Mouse (Mus musculus) midbrain, embryonic 12.5 days (tissue): ENCODE measurements around the gene Pcmt1. TPM values are rescaled to one million over a fixed set of nuclear protein-coding genes. Genes with fewer than 3 reads are reported as not detected.
A peak's percentile ranks its signal among the peaks of the same experiment; 100 is the strongest.
"Not testable (repeated sequence)": the region's sequence is repeated elsewhere in the genome, so short reads cannot be mapped to it uniquely, and the experiment has no call there.

ENCODE experiments used
- ATAC-seq: fragments of 200-750 bp; cut with Nextera tagmentation; 2 replicates; pipeline ENCODE4 v1.8.0; 2017; ENCODE audit warnings: low read depth, moderate TSS enrichment, moderate library complexity; ENCODE audit not compliant: low FRiP score
- H3K27ac ChIP-seq: fragments of 300-500 bp; sonication (generic); replicated peaks from 2 replicates; pipeline ENCODE4 v1.5.1; 2016; ENCODE audit warnings: mild to moderate bottlenecking
- H3K27me3 ChIP-seq: fragments of 300-500 bp; sonication (generic); 2 replicates; pipeline ENCODE4 v1.6.1; 2016; ENCODE audit warnings: mild to moderate bottlenecking
- H3K36me3 ChIP-seq: fragments of 300-500 bp; sonication (generic); 2 replicates; pipeline ENCODE4 v1.6.1; 2016
- H3K4me1 ChIP-seq: fragments of 300-500 bp; sonication (generic); 2 replicates; pipeline ENCODE4 v1.6.1; 2016
- H3K4me2 ChIP-seq: fragments of 300-500 bp; sonication (generic); replicated peaks from 2 replicates; pipeline ENCODE4 v1.6.1; 2016; ENCODE audit warnings: mild to moderate bottlenecking, moderate library complexity
- H3K4me3 ChIP-seq: fragments of 300-500 bp; sonication (generic); 2 replicates; pipeline ENCODE4 v1.5.1; 2016; ENCODE audit warnings: mild to moderate bottlenecking
- H3K9ac ChIP-seq: fragments of 300-500 bp; sonication (generic); replicated peaks from 2 replicates; pipeline ENCODE4 v1.6.1; 2016; ENCODE audit warnings: mild to moderate bottlenecking, moderate library complexity
- H3K9me3 ChIP-seq: fragments of 300-500 bp; sonication (generic); 2 replicates; pipeline ENCODE4 v1.6.1; 2016; ENCODE audit warnings: mild to moderate bottlenecking
- WGBS: fragments of 180-500 bp; shearing (Covaris S2); methylation state at CpG from one replicate; pipeline ENCODE4 v1.1.7; 2016; 5-methylcytosine and 5-hydroxymethylcytosine counted together
- polyA plus RNA-seq: library from polyadenylated mRNA; unstranded; fragments of >200 nt; fragmentation: Nextera tagmentation; extraction: Ambion mirVana; gene quantifications from 2 replicates; pipeline ENCODE4 v1.2.1, GENCODE M21; 2016

Gene Pcmt1
- polyA plus RNA-seq, 1 experiment from 2014 or later, result 144 TPM

DNA sequence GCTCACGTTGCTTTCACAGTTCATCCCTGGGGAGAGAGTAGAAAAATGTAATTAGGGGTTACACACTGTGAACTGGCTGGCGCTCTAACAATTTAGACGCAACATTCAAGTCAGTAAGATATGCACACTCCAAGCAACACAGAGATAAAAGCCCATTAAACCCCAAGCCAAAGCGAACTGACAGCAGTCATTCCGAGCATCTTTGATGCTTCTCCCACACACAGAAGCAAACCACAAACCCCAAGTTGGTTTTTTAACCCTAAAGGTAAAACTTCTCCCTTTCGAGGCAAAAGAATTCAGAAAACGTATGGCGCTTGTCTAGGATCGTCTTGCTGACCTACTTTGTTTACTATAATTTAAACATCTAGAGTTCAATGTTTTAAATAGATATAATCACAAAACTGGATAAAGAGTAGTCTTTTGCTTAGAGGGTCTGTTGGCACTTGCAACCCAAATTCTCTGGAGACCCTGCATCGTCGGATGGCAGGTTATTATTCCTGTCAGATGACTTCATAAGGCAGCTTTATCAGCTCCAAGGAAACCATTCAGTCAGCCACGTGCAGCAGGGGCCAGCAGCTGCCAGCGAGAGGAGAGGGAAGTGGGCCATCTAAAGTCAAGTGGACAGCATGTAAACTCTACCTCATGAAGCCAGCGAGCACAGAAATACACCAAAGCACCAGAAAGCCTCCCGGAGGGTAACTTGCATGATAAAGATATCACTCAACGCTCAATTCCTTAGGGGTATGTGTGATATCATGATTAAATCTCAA is 49.8 kb downstream of the Pcmt1 start:
- no peaks in the 10 kb centered on the region for H3K27me3 ChIP-seq
- ATAC-seq, result no peak
- 86% methylated on average over 16 of the region's 16 CpGs for WGBS
- no peak overlapping the region for H3K9ac ChIP-seq
- H3K4me2 ChIP-seq, result no peak overlapping the region
- no peaks in the 10 kb centered on the region for H3K9me3 ChIP-seq
- H3K36me3 ChIP-seq, result peaks cover 34% of the 10 kb centered on the region
- no peak overlapping the region for H3K27ac ChIP-seq
- H3K4me3 ChIP-seq, result no peak overlapping the region
- no peaks in the 10 kb centered on the region for H3K4me1 ChIP-seq

- ATAC-seq, result no peak
- no peaks in the 10 kb centered on the region for H3K27me3 ChIP-seq
- H3K9me3 ChIP-seq, result no peaks in the 10 kb centered on the region
- H3K4me3 ChIP-seq, result no peak overlapping the region
- H3K27ac ChIP-seq, result no peak overlapping the region
- no peak overlapping the region for H3K9ac ChIP-seq
- H3K4me2 ChIP-seq, result no peak overlapping the region
- H3K36me3 ChIP-seq, result peaks cover 34% of the 10 kb centered on the region
- H3K4me1 ChIP-seq, result no peaks in the 10 kb centered on the region
- WGBS, result 94% methylated on average over 5 of the region's 5 CpGs
Observed at GRCm38 (mm10) chr10:7630286-7630685, 50.6 kb downstream of the Pcmt1 start.

- no peak for ATAC-seq
- Histone ChIP-seq H3K27me3 (no peaks in the 10 kb centered on the region), H3K9me3 (no peaks in the 10 kb centered on the region), H3K9ac (no peak overlapping the region), H3K4me2 (no peak overlapping the region), H3K4me3 (no peak overlapping the region), H3K27ac (no peak overlapping the region), H3K36me3 (peaks cover 37% of the 10 kb centered on the region), H3K4me1 (no peaks in the 10 kb centered on the region)
- 95% methylated on average over 4 of the region's 4 CpGs for WGBS
Observed at GRCm38 (mm10) chr10:7629092-7629491, 51.8 kb downstream of the Pcmt1 start.

DNA sequence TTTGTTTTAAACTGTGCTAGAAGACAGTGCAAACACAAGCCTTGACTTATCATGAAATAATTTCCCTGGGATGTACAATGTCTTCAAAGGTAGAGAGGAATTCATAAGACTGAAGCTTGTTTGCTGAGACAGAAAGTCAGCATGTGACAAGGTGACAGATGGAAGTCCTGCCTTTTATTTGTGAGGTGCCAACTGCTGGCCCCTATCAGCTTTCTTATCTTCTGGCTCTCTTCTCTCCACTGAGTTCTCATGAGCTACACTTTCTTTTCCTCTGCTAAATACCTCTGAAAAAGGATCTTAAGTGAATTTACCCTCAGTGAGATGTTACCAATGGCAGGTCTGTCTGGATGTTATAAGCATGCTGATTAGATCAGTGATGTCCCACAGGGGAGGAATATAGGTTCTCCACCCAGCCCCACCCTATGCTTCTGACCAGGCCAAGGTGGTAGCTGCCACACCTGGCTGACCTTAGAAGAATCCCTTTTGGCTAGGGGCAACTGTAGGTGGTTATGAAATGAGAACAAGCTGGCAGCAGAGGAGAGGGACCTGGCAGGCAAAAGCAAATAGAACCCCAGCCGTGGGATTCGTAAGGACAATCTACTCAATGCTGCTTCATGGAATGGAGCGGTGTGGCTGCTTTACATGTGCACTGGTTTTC is 56.9 kb downstream of the Pcmt1 start:
- H3K36me3 ChIP-seq, result peaks cover 21% of the 10 kb centered on the region
- H3K9me3 ChIP-seq, result no peaks in the 10 kb centered on the region
- 93% methylated on average over 3 of the region's 3 CpGs for WGBS
- H3K27me3 ChIP-seq, result no peaks in the 10 kb centered on the region
- no peak overlapping the region for H3K27ac ChIP-seq
- H3K4me2 ChIP-seq, result no peak overlapping the region
- ATAC-seq, result no peak
- no peaks in the 10 kb centered on the region for H3K4me1 ChIP-seq
- no peak overlapping the region for H3K9ac ChIP-seq
- H3K4me3 ChIP-seq, result no peak overlapping the region

DNA sequence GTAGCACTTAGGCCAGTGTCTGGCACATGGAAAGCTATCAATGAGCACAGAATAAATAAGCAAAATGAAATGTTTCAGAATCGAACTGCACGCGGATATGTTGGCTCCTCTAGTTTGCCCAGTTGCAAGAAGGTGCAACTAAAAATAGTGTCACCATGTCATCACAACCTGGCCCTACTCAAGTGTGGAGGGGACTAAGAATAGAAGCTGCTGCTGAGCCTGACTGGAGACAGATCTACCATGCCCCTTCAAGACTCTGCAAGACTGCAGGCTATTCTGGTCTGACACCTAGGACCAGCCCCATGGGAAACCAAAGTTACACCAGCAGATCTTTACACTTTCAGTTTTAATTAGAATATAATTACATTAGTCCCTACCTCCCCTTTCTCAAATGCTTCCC is 58.6 kb downstream of the Pcmt1 start:
- H3K4me1 ChIP-seq, result no peaks in the 10 kb centered on the region
- 92% methylated on average over 3 of the region's 3 CpGs for WGBS
- peaks cover 8% of the 10 kb centered on the region; the same call in 1 of the 2 replicates for H3K36me3 ChIP-seq
- H3K9me3 ChIP-seq, result no peaks in the 10 kb centered on the region
- no peaks in the 10 kb centered on the region for H3K27me3 ChIP-seq
- ATAC-seq, result no peak
- no peak overlapping the region for H3K9ac ChIP-seq
- no peak overlapping the region for H3K4me2 ChIP-seq
- no peak overlapping the region for H3K27ac ChIP-seq
- H3K4me3 ChIP-seq, result no peak overlapping the region

DNA sequence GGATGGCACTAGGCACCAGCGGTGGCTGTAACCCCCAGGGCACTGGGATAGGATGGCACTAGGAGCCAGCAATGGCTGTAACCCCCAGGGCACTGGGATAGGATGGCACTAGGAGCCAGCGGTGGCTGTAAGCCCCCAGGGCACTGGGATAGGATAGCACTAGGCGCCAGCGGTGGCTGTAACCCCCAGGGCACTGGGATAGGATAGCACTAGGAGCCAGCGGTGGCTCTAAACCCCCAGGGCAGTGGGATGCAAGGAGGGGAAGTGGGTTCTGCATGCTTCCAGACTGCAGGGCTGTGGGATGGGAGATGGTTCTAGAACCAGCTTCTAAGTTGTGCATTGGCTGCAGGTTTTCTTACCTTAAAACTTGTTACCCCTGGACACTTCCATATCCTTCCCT is 60.2 kb downstream of the Pcmt1 start:
- H3K27me3 ChIP-seq, result no peaks in the 10 kb centered on the region
- H3K4me1 ChIP-seq, result no peaks in the 10 kb centered on the region
- no peak overlapping the region for H3K9ac ChIP-seq
- no peaks in the 10 kb centered on the region for H3K9me3 ChIP-seq
- 0 out of 2 replicates have a peak, but pooled peaks cover 3% of the 10 kb centered on the region for H3K36me3 ChIP-seq
- no peak overlapping the region for H3K27ac ChIP-seq
- no peak overlapping the region for H3K4me2 ChIP-seq
- 72% methylated on average over 5 of the region's 5 CpGs for WGBS
- no peak for ATAC-seq
- no peak overlapping the region for H3K4me3 ChIP-seq

DNA sequence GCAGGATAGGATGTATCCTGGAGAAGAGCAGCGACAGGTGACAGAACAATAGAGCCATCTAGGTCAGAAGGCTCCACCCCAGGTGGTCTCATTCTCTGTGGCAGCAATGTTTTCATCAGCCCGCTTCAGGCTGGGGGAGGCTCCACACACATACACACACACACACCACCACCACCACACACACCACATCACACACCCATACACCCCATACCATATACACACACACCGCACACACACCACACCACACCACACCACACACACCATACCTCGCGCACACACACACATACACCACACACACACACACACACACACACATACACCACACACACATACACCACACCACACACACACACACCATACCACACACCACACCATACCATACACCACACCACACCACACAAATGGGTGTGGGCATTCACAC is 61.1 kb downstream of the Pcmt1 start:
- Histone ChIP-seq H3K9ac (no peak overlapping the region), H3K9me3 (peaks cover under 1% of the 10 kb centered on the region), H3K27ac (no peak overlapping the region), H3K27me3 (no peaks in the 10 kb centered on the region), H3K36me3 (peaks cover 4% of the 10 kb centered on the region; the same call in 1 of the 2 replicates), H3K4me1 (no peaks in the 10 kb centered on the region), H3K4me3 (no peak overlapping the region), H3K4me2 (no peak overlapping the region)
- WGBS, result 71% methylated on average over 4 of the region's 5 CpGs
- ATAC-seq, result peak; percentile 65; the same call in 1 of the 2 replicates

DNA sequence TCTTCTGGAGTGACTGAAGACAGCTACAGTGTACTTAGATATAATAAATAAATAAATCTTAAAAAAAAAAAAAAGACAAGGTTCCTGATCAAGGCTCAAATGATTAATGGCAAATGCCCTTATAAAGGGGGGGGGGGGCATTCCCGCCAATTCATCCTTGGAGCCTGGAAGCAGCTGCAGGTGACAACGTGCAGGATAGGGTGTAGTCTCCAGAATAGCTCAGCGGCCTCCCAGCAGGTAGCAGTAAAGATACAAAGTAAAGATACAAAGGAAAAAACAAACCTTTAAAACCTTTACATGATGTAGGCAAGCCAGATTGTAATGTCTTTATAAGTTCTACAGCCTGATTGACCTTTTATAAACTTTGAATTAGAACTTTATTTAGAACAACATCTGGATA is 63.4 kb downstream of the Pcmt1 start:
- H3K9ac ChIP-seq, ATAC-seq, H3K36me3 ChIP-seq, H3K4me2 ChIP-seq, H3K4me1 ChIP-seq, H3K27ac ChIP-seq, H3K27me3 ChIP-seq, H3K4me3 ChIP-seq, H3K9me3 ChIP-seq: not testable (repeated sequence)
- 30% methylated on average over 3 of the region's 3 CpGs for WGBS

- not testable (repeated sequence) for H3K27me3 ChIP-seq, ATAC-seq, H3K4me3 ChIP-seq, H3K4me2 ChIP-seq, H3K9me3 ChIP-seq, H3K9ac ChIP-seq, H3K27ac ChIP-seq, H3K36me3 ChIP-seq, H3K4me1 ChIP-seq
- 91% methylated on average over 9 of the region's 11 CpGs for WGBS
Observed at GRCm38 (mm10) chr10:7617146-7617545, 63.8 kb downstream of the Pcmt1 start.

GRCm38 (mm10) chr10:7614834-7615233 is 66.1 kb downstream of the Pcmt1 start:
- no peak overlapping the region for H3K4me2 ChIP-seq
- no peaks in the 10 kb centered on the region for H3K4me1 ChIP-seq
- ATAC-seq, result no peak
- H3K9me3 ChIP-seq, result peaks cover 4% of the 10 kb centered on the region
- H3K27me3 ChIP-seq, result no peaks in the 10 kb centered on the region
- no peak overlapping the region for H3K4me3 ChIP-seq
- H3K9ac ChIP-seq, result no peak overlapping the region
- peaks cover 8% of the 10 kb centered on the region; the same call in 1 of the 2 replicates for H3K36me3 ChIP-seq
- H3K27ac ChIP-seq, result no peak overlapping the region
- 93% methylated on average over 8 of the region's 8 CpGs for WGBS

GRCm38 (mm10) chr10:7612210-7612609 is 68.7 kb downstream of the Pcmt1 start:
- H3K36me3 ChIP-seq, result peaks cover 15% of the 10 kb centered on the region; the same call in 1 of the 2 replicates
- not testable (repeated sequence) for H3K27me3 ChIP-seq, H3K4me2 ChIP-seq, H3K9ac ChIP-seq, ATAC-seq, H3K4me3 ChIP-seq, H3K4me1 ChIP-seq, H3K9me3 ChIP-seq, H3K27ac ChIP-seq

- H3K4me1 ChIP-seq, result no peaks in the 10 kb centered on the region
- H3K9me3 ChIP-seq, result peaks cover 4% of the 10 kb centered on the region
- no peak overlapping the region for H3K4me2 ChIP-seq
- no peak overlapping the region for H3K4me3 ChIP-seq
- H3K27ac ChIP-seq, result no peak overlapping the region
- no peak for ATAC-seq
- no peak overlapping the region for H3K9ac ChIP-seq
- peaks cover 15% of the 10 kb centered on the region; the same call in 1 of the 2 replicates for H3K36me3 ChIP-seq
- 55% methylated on average over 6 of the region's 6 CpGs for WGBS
- no peaks in the 10 kb centered on the region for H3K27me3 ChIP-seq
Observed at GRCm38 (mm10) chr10:7611647-7612046, 69.3 kb downstream of the Pcmt1 start.
